Mouse (Mus musculus) inflammation-experienced regulatory T-cells, adult 6 months (primary cell): ENCODE measurements at regions not wholly inside any gene's neighbourhood (a gene's known extent, or its start where the extent isn't known, plus 50 kb on each side); places are given as distances from the start of the nearest gene placed in this dataset.

ENCODE experiments used
- ATAC-seq: one replicate; pipeline ENCODE4 v1.8.0; 2017

DNA sequence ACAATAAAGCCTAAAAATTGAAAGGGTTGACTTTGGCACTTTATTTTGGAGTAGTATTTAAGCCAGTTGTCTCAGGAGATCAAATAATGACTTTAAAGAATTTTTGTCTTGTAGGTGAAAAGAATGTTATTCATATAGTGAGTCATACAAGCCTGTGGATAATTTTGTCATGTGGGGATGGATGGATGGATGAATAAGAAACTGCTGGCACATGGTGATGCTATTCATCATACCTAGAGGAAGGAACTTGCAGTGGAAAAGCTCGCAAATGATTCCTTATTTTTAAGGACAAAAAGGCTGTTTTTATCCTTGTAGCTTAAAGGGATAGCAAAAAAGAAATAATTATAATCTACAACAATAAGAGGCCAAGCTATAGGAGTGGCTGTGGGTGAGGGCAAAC, 655.4 kb upstream of the Auts2 start:
- ATAC-seq, result no peak

DNA sequence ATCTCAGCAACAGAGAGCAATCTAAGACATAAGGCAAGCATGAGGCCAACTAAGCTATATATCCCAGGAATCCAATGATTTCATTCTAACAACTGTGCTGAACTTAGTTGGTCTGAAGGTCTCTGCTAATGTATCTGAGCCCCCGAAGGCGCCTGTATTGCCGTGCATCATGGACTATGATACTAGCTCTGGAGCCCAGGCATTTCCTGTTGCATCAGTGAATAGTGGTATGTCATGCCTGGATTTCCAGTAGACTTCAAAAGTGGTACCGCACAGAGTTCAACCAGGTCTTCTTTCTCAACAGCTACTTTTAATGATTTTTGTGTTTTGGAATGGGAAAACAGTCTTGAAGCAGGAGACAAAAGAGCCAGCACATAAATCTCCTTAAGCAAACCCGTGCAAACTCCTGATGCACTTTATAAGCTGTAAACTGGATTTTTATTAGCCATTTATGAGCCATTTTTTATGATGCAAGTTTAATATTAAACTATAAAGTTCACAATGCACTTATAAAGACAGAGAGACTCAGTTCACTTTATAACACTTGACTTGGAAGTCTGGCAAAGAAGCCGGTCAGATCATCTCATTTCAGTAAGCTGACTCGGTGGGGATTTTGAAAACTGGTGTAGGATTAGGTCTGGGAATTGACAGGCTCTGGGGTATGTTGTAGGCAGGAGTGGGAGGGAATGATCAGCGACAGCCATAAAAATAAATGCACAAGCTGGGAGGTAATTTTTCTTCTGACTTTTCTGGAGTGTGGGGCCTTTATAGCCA, 646.8 kb upstream of the Auts2 start:
- no peak for ATAC-seq

DNA sequence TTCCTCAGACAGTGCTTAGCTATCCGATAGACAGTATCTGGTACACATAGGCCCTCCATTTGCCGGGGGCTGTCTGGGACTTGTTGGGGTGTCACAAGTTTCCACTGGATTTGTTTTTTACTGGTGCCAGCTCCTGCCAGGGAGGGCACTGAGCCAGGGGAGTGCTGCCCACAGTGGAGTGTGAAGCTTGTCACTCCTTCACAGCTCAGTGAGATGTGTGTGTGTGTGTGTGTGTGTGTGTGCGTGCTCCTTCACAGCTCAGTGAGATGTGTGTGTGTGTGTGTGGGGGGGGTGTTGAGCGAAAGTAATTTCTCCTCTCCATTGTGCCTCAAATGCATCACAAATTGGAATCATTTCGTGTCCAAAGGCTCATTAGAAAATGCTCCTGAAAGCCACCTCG, 632.5 kb upstream of the Auts2 start:
- no peak for ATAC-seq

DNA sequence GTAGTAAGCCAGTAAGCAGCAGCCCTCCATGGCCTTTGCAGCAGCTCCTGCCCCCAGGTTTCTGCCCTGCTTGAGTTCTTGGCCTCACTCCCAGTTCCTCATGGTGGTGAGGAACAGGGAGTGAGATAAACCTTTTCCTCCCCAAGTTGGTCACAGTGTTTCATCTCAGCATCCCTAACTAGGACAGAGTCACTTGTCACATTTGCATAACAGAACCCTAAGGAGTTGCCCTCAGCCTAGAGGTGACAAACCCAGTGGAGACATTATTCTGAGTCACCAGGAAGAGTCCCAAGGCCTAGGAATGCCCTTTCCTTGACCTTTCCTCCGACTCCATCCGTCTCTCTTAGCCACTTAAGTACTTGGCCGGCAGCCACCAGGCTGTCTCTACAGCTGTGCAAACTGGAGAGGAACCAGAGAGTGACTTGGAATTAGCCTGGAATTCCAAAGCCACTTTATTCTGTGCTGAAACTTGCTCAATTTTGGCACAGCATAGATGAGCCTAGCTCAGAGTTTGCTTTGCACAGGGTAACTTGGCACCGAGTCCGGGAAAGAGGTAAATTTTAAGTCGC, 630.1 kb upstream of the Auts2 start:
- ATAC-seq, result no peak

DNA sequence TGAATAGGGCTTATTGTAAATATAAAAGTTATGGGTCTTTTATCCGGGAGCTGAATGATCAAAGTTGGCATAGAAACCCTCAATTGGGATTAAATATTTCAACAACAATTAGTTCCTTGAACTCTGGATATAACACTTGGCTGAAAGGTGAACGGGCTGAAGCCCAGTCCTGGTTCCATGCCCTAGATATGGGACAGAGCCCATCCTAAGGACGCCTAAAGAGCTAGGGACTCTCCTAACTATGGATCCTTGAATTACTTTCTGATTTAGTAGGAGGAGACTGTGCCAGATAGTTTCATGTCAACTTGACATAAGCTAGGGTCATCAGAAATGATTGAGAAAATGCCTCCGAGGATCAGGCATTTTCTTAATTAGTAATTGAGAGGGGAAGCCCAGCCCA, 629.5 kb upstream of the Auts2 start:
- ATAC-seq, result no peak

DNA sequence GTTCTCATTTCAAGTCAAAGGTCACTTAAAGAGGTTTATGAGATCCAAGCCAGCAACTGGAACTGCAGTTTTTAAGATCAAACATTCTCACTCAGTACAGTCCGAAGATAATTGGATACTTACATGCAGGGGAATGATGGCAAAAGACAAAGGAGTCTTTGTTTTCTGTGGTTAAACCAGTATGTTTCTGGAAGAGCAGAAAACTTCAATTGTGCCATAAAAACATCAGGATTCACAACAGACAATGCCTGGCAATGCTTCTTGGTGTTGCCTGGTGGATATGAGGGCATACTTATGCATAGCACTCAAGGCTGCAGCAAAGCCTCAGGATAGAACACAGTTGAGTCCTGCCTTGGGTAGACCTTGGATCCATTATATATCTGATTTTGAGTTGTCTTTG, 628.1 kb upstream of the Auts2 start:
- ATAC-seq, result no peak

DNA sequence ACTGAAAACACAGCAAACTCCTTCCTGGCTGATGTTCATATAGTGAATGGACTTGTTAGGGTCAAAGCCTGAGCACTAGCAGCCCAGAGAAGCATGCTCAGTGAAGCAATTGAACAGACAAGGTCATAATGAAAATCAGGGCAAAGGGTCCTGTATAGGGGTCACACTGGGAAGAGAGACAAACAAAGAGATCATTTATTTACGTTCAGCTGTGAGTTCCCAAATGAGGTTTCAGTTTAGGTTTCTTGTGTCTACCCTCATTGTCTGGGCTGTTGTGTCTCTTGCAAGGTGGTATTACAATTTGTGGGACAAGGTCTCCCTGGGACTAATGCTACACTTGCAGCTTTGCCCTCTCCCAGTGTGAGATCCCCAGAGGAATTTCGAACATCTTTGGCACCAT, 624.4 kb upstream of the Auts2 start:
- ATAC-seq, result no peak

DNA sequence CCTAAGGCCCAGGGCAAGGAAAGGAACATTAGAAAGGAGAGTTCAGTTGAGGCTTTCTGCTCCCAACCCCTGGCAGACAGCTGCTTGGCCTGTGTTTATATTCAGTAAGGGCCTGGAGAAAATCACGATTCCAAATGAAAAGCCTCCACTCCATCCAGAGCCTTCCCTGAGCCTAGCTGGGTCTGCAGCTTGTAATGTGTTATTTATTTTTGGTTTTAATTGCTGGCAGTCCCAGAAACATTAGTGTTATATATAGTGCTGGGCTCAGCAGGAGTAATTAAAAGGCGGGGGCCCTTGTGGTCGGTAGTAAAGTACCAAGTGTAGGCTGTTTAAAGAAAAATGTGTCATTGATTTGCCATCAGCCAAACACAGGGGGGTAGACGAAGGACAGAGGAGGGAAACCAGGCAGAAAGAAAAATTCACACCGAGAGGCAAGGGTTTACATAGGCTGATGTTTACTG, 623.9 kb upstream of the Auts2 start:
- no peak for ATAC-seq

DNA sequence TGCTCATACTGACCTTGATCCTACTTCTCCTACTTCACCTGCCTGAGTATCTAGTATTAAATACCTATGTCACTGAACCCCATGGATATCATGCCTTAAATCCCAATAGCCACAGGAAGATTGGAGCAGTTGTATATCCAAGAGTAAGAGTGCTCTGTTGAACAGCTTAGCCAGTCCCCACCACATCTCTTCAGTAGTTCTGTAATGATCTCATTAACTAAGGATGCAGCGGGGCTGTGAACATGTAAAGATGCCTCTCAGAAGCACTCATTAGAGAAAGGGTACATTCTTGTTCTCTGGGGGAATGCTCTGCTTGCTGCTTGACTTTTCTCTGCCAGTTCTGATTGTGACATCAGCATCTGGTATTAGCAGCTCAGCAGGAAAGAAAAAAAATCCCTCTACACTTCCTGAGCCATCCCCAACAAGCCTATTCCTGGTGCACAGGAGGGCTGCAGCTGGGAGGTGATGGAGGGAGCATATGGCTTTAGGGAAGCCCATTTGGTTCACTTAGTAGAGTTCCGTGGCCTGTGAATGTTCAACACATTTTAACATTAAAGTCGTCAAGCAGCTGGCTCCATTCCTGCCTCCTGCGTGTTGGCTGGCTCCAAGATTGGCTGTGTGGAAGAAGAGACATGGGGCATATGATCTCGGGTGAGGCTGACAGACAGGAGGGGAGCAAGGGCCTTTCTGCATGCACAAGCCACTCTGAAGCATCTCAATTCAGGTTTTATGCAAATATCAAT, 613.1 kb upstream of the Auts2 start:
- no peak for ATAC-seq

DNA sequence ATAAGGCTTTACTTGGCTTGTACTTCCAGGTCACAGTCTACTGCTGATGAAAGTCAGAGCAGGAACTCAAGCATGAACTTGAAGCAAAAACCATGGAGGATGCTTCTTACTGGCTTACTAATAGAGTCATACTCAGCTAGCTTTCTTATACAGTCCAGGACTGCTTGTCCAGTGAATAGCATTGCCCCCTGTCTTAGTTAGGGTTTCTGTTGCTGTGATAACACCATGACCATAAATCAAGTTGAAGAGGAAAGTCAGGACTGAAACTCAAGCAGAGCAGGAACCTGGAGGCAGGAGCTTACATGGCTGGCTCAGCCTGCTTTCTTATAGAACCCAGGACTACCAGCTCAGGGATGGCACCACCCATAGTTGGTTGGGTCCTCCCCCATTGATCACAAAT, 602.9 kb upstream of the Auts2 start:
- ATAC-seq, result no peak

DNA sequence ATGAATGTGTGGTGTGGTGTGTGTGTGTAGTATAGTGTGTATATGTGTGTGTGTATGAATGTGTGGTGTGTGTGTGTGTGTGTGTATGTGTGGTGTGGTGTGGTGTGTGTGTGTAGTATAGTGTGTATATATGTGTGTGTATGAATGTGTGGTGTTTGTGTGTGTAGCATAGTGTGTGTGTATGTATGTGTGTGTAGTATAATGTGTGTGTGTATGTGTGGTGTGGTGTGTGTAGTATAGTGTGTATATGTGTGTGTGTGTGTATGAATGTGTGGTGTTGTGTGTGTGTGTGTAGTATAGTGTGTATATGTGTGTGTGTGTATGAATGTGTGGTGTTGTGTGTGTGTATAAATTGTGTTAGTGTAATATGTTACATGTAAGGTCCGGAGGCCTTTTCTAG, 600.5 kb upstream of the Auts2 start:
- no peak for ATAC-seq

DNA sequence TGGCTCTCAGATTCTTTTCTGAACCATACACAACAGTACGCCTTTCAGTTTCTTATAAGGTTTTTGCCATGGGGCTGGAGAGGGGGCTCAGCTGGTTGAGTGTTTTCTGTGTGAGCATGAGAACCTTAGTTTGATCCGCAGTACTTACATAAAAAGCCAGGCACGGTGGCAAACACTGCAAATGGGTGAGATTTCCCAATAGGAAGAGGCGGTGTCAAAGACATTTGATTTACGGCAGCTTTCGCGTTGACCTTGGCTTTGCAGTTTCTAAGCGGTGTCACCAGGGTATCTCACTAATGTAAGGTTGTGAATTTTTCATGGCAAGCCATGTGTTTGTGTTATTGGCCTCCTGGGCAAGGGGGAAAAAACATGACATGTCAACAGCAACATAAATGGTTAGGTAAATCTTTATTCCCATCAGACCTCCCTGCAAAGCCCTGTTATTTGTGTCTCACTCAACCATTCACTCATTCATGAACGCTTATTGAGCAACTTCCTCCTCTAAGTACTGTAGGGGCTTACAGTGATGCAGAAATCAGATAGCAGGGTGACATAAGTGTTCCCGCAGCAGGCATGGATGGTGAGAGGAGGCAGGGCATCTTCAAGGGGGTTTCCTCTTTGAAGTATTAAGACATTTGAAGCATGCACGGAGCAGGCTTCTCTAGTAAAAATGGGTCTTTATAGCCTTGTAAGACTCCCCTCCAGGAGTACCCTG, 599.4 kb upstream of the Auts2 start:
- ATAC-seq, result no peak

DNA sequence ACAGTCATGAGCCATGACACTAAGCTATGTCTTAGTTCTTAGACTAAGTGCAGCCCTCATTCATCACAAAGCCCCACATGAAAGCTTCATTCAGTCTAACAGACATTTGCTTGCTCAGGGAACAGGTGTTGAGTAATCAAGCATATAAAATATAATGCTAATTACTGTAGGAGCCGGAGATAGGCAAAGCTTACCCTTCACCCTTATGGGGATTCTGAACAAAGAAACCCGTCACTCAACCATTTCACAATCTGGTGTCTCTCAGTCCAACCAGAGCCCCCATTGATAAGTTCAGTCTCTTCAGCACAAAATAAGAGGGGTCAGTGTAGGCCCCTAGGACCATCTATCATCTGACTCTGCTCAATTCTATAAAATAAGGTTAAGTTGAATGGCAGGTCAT, 587.9 kb upstream of the Auts2 start:
- no peak for ATAC-seq

DNA sequence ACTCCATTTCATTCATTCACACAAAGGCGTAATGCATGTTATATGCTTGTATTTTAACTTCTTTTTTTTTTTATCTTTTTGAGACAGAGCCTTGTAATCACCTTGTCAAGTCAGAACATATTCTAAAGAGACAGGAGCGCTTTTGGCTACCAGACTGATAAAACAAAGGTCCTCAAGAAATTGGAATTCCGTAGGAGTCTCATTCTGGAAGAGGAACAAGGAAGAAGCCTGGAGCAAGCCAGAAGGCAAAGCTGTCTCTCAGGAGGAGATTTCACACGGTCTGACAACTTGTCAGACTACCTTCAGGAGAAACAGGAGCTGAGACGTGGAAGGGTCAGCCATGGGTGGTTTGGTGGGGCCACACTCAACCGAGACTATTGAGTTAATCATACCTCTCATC, 587.2 kb upstream of the Auts2 start:
- no peak for ATAC-seq

DNA sequence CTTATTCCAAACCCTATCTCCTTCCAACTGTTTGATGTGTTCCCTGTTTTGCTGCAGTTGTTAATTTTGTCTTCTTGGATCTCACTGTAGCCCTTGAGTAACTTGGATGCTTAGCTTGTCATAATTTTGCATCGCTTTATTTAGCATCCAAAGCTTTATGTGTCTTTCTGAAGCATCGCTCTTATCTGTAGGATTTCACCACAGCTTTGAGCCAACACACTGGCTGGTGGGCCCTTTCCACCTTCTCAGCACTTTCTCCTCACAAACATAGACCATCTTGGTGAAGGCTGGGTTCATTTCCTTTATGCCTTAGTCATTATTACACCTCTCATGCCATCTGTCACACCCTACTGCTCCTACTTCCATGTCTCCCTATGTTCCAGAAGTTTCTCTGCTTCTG, 581.1 kb upstream of the Auts2 start:
- no peak for ATAC-seq

DNA sequence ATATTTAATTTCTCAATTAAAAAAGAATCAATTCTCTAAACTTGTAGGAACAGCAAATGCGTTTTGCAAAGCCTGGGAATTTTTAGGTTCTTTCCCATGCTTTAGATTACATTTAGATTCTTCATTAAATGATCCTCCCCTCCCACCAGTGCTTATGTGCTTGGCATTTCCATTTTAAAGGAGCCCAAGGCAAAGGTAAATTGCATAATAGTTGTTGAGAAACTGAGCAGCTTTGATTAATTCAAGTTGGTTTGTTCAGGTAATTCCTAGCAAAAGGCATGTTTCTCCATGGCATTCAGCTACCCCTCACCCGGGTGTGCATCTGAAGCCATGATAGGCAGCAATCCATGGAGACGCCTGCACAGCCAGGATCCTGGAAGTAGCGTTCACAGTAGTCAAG, 570.8 kb upstream of the Auts2 start:
- ATAC-seq, result no peak

DNA sequence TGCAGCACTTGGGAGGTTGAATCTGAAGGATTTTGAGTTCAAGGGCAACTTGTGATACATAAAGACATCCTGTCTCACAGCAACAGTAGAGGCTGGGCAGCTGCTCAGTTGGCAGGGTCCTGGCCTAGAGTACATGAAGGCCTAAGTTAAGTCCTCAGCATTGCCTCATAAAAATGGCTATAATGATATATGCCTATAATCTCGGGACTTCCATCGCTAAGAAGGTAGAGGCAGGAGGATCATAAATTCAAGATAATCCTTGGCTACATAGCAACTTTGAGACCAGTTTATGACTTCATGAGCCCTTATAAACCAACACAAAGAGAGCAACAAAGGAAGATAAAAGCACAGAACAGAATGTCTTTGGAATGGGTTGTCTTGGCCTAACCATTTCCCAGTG, 570.0 kb upstream of the Auts2 start:
- no peak for ATAC-seq

DNA sequence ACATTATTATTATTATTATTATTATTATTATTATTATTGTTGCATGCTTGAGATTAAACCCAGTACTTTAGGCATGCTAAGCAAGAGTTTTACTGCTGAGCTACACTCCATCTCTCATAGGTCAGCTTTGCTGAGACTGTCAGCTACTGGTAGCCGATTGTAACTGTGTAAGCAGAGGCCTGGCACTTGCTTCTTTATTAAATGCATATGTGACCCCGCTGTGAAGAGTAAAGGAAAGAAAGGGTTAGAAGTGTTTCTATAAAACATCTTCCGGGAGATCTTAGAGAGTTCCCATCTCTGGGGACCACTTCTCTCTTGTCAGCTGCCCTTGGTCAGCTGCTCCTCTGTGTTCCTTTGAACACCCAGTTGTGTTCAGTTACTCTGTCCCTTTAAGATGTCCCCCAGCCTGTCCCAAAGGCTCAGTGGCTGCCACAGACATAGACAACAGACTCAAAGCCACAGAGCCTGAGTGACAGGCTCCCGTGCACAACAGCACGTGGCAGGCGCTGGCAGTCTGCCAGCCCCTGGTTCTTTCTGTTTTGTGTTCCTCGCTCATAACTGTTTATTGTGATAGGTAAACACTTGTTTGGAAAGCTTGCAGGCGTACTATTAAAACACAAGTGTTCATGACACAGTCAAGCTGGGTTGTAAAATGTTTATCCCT, 563.7 kb upstream of the Auts2 start:
- no peak for ATAC-seq

DNA sequence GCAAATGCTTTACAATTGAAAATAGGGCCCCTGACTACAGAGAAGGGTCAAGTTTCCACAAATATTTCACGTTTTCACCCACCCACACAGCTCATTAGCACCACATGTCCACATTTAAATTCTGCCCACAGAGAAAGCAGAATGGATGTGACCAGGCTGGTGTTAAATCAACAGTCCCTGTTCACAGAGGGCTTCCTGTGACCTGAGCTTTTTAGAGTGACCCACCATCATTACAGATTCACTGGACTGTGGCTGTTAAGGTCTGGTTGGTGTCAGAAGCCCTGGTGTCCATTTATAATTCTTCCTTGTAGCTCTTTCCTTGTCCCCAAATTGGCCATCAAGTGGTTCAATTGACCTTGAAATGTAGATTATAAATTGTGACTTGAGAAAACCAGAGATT, 553.2 kb upstream of the Auts2 start:
- no peak for ATAC-seq

DNA sequence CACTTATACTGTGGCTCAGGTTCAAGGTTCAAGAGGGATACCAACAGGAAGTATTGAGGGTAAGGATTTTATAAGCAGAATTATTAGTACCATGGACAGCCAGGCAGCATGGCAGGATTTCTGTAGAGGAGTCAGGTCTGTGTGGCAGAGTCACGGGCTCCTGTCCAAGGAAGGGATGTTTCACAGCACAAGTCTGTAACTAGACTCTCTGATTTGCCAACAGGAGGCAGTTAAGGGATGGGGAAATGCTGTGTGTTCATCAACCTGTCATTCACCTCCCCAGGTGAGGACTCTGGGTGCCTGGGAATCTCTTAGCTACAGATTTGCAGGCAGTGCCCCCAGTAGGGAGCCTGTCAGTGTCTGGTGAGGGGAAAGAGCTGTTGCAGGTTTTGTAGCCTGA, 541.7 kb upstream of the Auts2 start:
- ATAC-seq, result no peak

DNA sequence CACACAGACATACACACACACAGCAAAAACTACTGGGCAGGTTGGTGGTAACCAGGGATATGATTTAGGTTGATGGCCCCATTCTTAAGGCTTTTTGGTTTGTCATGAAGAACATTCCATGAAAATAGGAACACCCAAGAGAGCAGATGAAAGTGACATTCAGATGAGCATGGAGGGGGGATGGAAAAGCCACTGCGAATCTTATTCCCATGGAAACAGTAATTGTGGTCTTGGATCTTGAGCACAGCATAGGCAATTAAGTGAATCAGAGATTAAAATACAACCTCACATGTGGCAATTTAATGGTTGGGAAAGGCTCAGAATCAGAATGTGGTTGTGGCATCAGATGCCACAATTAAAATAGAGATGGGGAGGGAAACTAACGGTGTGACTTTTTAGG, 537.6 kb upstream of the Auts2 start:
- ATAC-seq, result no peak

DNA sequence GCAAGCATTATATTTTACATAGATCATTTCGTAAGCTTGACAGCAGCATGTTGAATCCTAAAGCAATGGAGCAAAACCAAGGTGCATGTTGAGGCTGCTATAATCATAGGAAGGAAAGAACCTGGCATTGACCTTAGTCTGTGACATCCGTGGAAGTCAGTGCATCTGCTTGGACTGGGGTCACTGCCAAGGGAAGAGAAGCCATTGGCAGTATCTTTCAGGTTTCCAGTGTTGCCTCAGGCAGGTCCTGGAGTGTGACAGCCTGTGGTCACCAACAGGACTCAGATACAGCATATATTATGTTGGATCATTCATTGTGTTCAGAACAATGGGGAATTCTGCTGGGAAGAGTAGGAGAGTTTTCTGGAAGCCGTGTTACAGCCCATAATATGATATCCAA, 535.8 kb upstream of the Auts2 start:
- no peak for ATAC-seq

DNA sequence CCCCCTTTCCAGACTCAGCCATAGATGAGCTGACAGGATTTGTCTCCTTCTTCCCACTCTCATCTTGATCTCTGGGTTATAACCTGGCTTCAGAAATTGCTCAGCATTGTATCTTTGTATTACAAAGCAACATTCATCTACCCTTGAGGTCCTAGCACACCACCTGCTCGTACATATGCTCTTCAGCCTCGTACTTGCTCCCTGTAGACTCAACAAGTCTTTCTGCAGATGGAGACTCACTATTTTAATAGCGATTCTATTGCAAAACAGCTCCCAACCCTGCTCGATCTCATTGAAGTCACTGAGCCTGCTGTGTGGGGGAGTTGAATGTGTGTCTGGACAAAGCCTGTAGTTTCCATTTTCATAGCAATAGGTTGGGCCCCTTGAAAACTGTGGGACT, 535.2 kb upstream of the Auts2 start:
- ATAC-seq, result no peak
